Mouse (Mus musculus): ENCODE results near the gene Tmem100. TPM values are rescaled to one million over a fixed set of nuclear protein-coding genes. Genes with fewer than 3 reads are reported as not detected.

Tmem100 gene
- total RNA-seq, 2 experiments from 2014 or later = 13.2 to 22.4 TPM

- DNase-seq = no peak
- intact Hi-C loops (cut with DNase I) = loop anchor here (5.0 kb wide), 1 partner anchor 40 kb away; no protein-coding TSS in a partner anchor
Observed at GRCm38 (mm10) chr11:90052785-90053184, 22.6 kb downstream of the Tmem100 start.

- no peak for DNase-seq
- intact Hi-C loops (cut with DNase I) = loop anchor here (5.0 kb wide), 1 partner anchor 38 kb away; no protein-coding TSS in a partner anchor
Observed at GRCm38 (mm10) chr11:90053820-90054219, 23.7 kb downstream of the Tmem100 start.

GRCm38 (mm10) chr11:90054401-90054800 is 24.3 kb downstream of the Tmem100 start:
- no peak for DNase-seq

GRCm38 (mm10) chr11:90057070-90057469 is 26.9 kb downstream of the Tmem100 start:
- DNase-seq = no peak
- intact Hi-C loops (cut with DNase I) = no loop called here

More at GRCm38 (mm10) chr11:90054401-90054800, 24.3 kb downstream of the Tmem100 start:
- intact Hi-C loops (cut with DNase I) = loop anchor here (5.0 kb wide), 1 partner anchor 38 kb away; no protein-coding TSS in a partner anchor

- DNase-seq = no peak
- intact Hi-C loops (cut with DNase I) = no loop called here
Observed at GRCm38 (mm10) chr11:90059241-90059640, 29.1 kb downstream of the Tmem100 start.

- intact Hi-C loops (cut with DNase I) = no loop called here
- no peak for DNase-seq
Observed at GRCm38 (mm10) chr11:90062657-90063056, 32.5 kb downstream of the Tmem100 start.

- no peak for DNase-seq
- intact Hi-C loops (cut with DNase I) = loop anchor here (2.0 kb wide), 1 partner anchor 20 kb away; no protein-coding TSS in a partner anchor
Observed at GRCm38 (mm10) chr11:90066405-90067250, 36.5 kb downstream of the Tmem100 start.

- DNase-seq = no peak
- intact Hi-C loops (cut with DNase I) = no loop called here
Observed at GRCm38 (mm10) chr11:90071747-90072146, 41.6 kb downstream of the Tmem100 start.

GRCm38 (mm10) chr11:90073201-90073600 is 43.1 kb downstream of the Tmem100 start:
- no peak for DNase-seq
- intact Hi-C loops (cut with DNase I) = no loop called here

- no peak for DNase-seq
- intact Hi-C loops (cut with DNase I) = no loop called here
Observed at GRCm38 (mm10) chr11:90076666-90077065, 46.5 kb downstream of the Tmem100 start.

- intact Hi-C loops (cut with DNase I) = no loop called here
- DNase-seq = no peak
Observed at GRCm38 (mm10) chr11:90080678-90081267, 50.6 kb downstream of the Tmem100 start.

GRCm38 (mm10) chr11:90081820-90082596 is 51.9 kb downstream of the Tmem100 start:
- intact Hi-C loops (cut with DNase I) = no loop called here
- no peak for DNase-seq

GRCm38 (mm10) chr11:90083042-90083441 is 52.9 kb downstream of the Tmem100 start:
- intact Hi-C loops (cut with DNase I) = no loop called here
- DNase-seq = no peak

- no peak for DNase-seq
- intact Hi-C loops (cut with DNase I) = no loop called here
Observed at GRCm38 (mm10) chr11:90084166-90084565, 54.0 kb downstream of the Tmem100 start.

Other genes starting within 250 kb of the Tmem100 start
- gene Pctp, start 27.5 kb upstream of the Tmem100 start, total RNA-seq (2021) = 1 to 10 TPM; 3.5 to 4.2 TPM
- gene Gm45716, start 157.3 kb downstream of the Tmem100 start, total RNA-seq (2021) = 1 to 10 TPM; 8.6 to 9.6 TPM
- gene Mmd, start 219.1 kb downstream of the Tmem100 start, total RNA-seq (2021) = 10 to 100 TPM; 21.8 to 38.8 TPM